Comparison of ENCODE assay signal across 8 mouse cellular contexts in the genomic region with DNA sequence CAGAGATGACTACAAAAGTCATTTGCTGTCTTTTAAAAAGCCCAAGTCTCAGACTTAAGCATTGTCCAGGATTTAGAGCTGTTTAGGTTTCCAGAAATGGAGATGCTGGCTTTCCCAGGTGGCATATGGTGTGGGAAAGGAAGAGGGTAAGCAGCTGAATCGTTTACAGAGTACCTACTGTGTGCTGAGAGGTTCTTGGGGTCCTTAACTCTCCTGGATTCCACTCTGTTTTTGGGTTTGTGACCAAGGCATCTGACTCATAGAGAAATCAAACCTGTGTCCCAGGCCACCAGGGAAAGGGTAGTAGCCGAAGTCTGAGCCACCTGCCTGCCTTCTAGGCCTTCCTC. TPM values are rescaled to one million over a fixed set of nuclear protein-coding genes. Genes with fewer than 3 reads are reported as not detected.
DNase-seq lines count a peak whose midpoint lies in the region; ATAC-seq lines count a peak whose summit lies in the region.

No protein-coding gene starts in this region.

- H3K4me2 ChIP-seq in heart, embryonic 16.5 days (ENCODE audit: low read depth, low read length): peak overlapping the region; percentile 66
- H3K4me2 ChIP-seq in hindbrain, embryonic 16.5 days (ENCODE audit: low read length): peak overlapping the region; percentile 74
- peak overlapping the region; percentile 78 for H3K4me2 ChIP-seq in midbrain, embryonic 13.5 days (replicated peaks)

- peak overlapping the region; percentile 82 for H3K4me3 ChIP-seq in heart, embryonic 16.5 days (ENCODE audit: low read length)
- H3K4me3 ChIP-seq in brown adipose tissue, adult 24 weeks (ENCODE audit: insufficient read depth, low read depth, low read length): peak overlapping the region; percentile 92
- H3K4me3 ChIP-seq in hindbrain, embryonic 16.5 days (ENCODE audit: low read length): peak overlapping the region; percentile 9; the same call in 1 of the 2 replicates
- H3K4me3 ChIP-seq in midbrain, embryonic 13.5 days (replicated peaks): peak overlapping the region; percentile 82

- no peaks in the 10 kb centered on the region for H3K9me3 ChIP-seq in heart, embryonic 16.5 days (replicated peaks; ENCODE audit: control insufficient read depth, low read length)
- no peaks in the 10 kb centered on the region for H3K9me3 ChIP-seq in hindbrain, embryonic 16.5 days (ENCODE audit: control insufficient read depth, low read length)
- no peaks in the 10 kb centered on the region for H3K9me3 ChIP-seq in midbrain, embryonic 13.5 days

- peak overlapping the region; percentile 49 for H3K9ac ChIP-seq in heart, embryonic 16.5 days (ENCODE audit: low read length)
- peak overlapping the region; percentile 18; the same call in 1 of the 2 replicates for H3K9ac ChIP-seq in hindbrain, embryonic 16.5 days (ENCODE audit: low read depth, low read length)
- peak overlapping the region; percentile 45 for H3K9ac ChIP-seq in midbrain, embryonic 13.5 days (replicated peaks)

- no peaks in the 10 kb centered on the region for H3K27me3 ChIP-seq in heart, embryonic 16.5 days (ENCODE audit: control insufficient read depth, insufficient read depth, low read length)
- no peaks in the 10 kb centered on the region for H3K27me3 ChIP-seq in hindbrain, embryonic 16.5 days (replicated peaks; ENCODE audit: control insufficient read depth, insufficient read depth, low read length)
- H3K27me3 ChIP-seq in midbrain, embryonic 13.5 days: no peaks in the 10 kb centered on the region

- 49% methylated on average over 2 of the region's 2 CpGs for WGBS in heart, embryonic 16.5 days
- 61% methylated on average over 2 of the region's 2 CpGs for WGBS in hindbrain, embryonic 16.5 days
- WGBS in midbrain, embryonic 13.5 days: 65% methylated on average over 2 of the region's 2 CpGs

- peak overlapping the region; percentile 89 for H3K27ac ChIP-seq in heart, embryonic 16.5 days (ENCODE audit: low read length)
- H3K27ac ChIP-seq in brown adipose tissue, adult 24 weeks (replicated peaks; ENCODE audit: low read depth, low read length): peak overlapping the region; percentile 96
- H3K27ac ChIP-seq in hindbrain, embryonic 16.5 days (ENCODE audit: low read depth, low read length): peak overlapping the region; percentile 24; the same call in 1 of the 2 replicates
- 0 out of 2 replicates have a peak overlapping the region, but pooled peaks have one; percentile 59 for H3K27ac ChIP-seq in midbrain, embryonic 13.5 days

- no peak for ATAC-seq in heart, embryonic 16.5 days (replicated peaks; ENCODE audit: extremely low read depth, insufficient read depth, low FRiP score)
- no peak for ATAC-seq in hindbrain, embryonic 16.5 days
- ATAC-seq in midbrain, embryonic 13.5 days: no peak
- no peak for ATAC-seq in inflammation-experienced regulatory T-cells, adult 6 months

- H3K4me1 ChIP-seq in heart, embryonic 16.5 days (ENCODE audit: control insufficient read depth, insufficient read depth, low read length): peaks cover 26% of the 10 kb centered on the region
- peaks cover 48% of the 10 kb centered on the region for H3K4me1 ChIP-seq in brown adipose tissue, adult 24 weeks (ENCODE audit: control insufficient read depth, insufficient read depth, insufficient read length, low read length)
- H3K4me1 ChIP-seq in hindbrain, embryonic 16.5 days (ENCODE audit: control insufficient read depth, insufficient read depth, low read depth, low read length): peaks cover 14% of the 10 kb centered on the region
- H3K4me1 ChIP-seq in midbrain, embryonic 13.5 days (replicated peaks): peaks cover 57% of the 10 kb centered on the region

- no peaks in the 10 kb centered on the region; the same call in 1 of the 2 replicates for H3K36me3 ChIP-seq in heart, embryonic 16.5 days (ENCODE audit: control insufficient read depth, insufficient read depth)
- H3K36me3 ChIP-seq in hindbrain, embryonic 16.5 days (ENCODE audit: control insufficient read depth, insufficient read depth, low read length): no peaks in the 10 kb centered on the region
- no peaks in the 10 kb centered on the region for H3K36me3 ChIP-seq in midbrain, embryonic 13.5 days

- no peak for DNase-seq in heart, adult 9 months (ENCODE audit: low spot score in 2 of 2)
- no peak for DNase-seq in adrenal gland, postnatal 4 days (ENCODE audit: low spot score in 2 of 2)
- DNase-seq in layer of hippocampus, adult 11-12 months (ENCODE audit: low spot score): no peak

RNA-seq across cellular contexts. Expression of a gene that starts 1.7 kb away (rescaled TPM):
- 66.2 and 67.9 TPM in 2 replicates for polyA plus RNA-seq in heart, embryonic 16.5 days (2015; fragmentation: Nextera tagmentation; extraction: Ambion mirVana)
- 8.5 and 15.7 TPM in 2 replicates for polyA plus RNA-seq in brown adipose tissue, adult 24 weeks (2012; ENCODE audit: insufficient read depth, insufficient read length, missing spikeins)
- polyA plus RNA-seq in hindbrain, embryonic 16.5 days (2015; fragmentation: Nextera tagmentation; extraction: Ambion mirVana): 65.4 and 72.4 TPM in 2 replicates
- 63.2 and 72.9 TPM in 2 replicates for polyA plus RNA-seq in midbrain, embryonic 13.5 days (2015; fragmentation: Nextera tagmentation; extraction: Ambion mirVana)
- total RNA-seq in adrenal gland, postnatal 4 days (2021): 10 to 100 TPM; 26.2 to 29.8 TPM
- 1 to 10 TPM; 3.0 to 6.2 (median 3.7) TPM for polyA plus RNA-seq in inflammation-experienced regulatory T-cells, adult 6 months (2017; shearing (Covaris generic))

Comparison
In these comparisons a context has a peak if more than half of its experiments do, and no peak if none do; other contexts are left out.
1. H3K27ac ChIP-seq: peak in every context shown above with its lines; median percentile 96 in brown adipose tissue, adult 24 weeks; 89 in heart, embryonic 16.5 days; 59 in midbrain, embryonic 13.5 days; 24 in hindbrain, embryonic 16.5 days.
2. H3K4me3 ChIP-seq: peak in every context shown above with its lines; median percentile 92 in brown adipose tissue, adult 24 weeks; 82 in heart, embryonic 16.5 days; 82 in midbrain, embryonic 13.5 days; 9 in hindbrain, embryonic 16.5 days.